Mouse (Mus musculus) thymus, adult 18-20 months (tissue): ENCODE results near the gene Gm45713.
"Not testable (repeated sequence)": the region's sequence is repeated elsewhere in the genome, so short reads cannot be mapped to it uniquely, and the experiment has no call there.

Experiments
- DNase-seq, 2 experiments: peaks; one replicate each; pipeline ENCODE4 v3.0.0; 2022; ENCODE audit warnings: mixed read lengths in 2 of 2

The Gm45713 gene

GRCm38 (mm10) chr7:45121966-45122365 lies 14.1 kb downstream of the Gm45713 start:
- DNase-seq = no peak

GRCm38 (mm10) chr7:45121404-45121803 lies 14.6 kb downstream of the Gm45713 start:
- DNase-seq = peak; percentile 84 to 92

- no peak for DNase-seq
Observed at GRCm38 (mm10) chr7:45119780-45120709, 16.0 kb downstream of the Gm45713 start.

GRCm38 (mm10) chr7:45118336-45118735 lies 17.7 kb downstream of the Gm45713 start:
- no peak for DNase-seq

- DNase-seq = no peak
Observed at GRCm38 (mm10) chr7:45117566-45117965, 18.5 kb downstream of the Gm45713 start.

GRCm38 (mm10) chr7:45113476-45113875 lies 22.6 kb downstream of the Gm45713 start:
- DNase-seq = no peak

- no peak for DNase-seq
Observed at GRCm38 (mm10) chr7:45112529-45112928, 23.5 kb downstream of the Gm45713 start.

GRCm38 (mm10) chr7:45111940-45112339 lies 24.1 kb downstream of the Gm45713 start:
- DNase-seq = no peak

- DNase-seq = not testable (repeated sequence)
Observed at GRCm38 (mm10) chr7:45110089-45110488, 25.9 kb downstream of the Gm45713 start.

- no peak for DNase-seq
Observed at GRCm38 (mm10) chr7:45107052-45107645, 28.9 kb downstream of the Gm45713 start.

GRCm38 (mm10) chr7:45106441-45106840 lies 29.6 kb downstream of the Gm45713 start:
- no peak for DNase-seq

- no peak for DNase-seq
Observed at GRCm38 (mm10) chr7:45105491-45105890, 30.5 kb downstream of the Gm45713 start.

GRCm38 (mm10) chr7:45104941-45105340 lies 31.1 kb downstream of the Gm45713 start:
- no peak for DNase-seq

GRCm38 (mm10) chr7:45103652-45104180 lies 32.3 kb downstream of the Gm45713 start, which contains the start of gene Fcgrt:
Gene Fcgrt (minus strand): TSS chr7:45103851.
- DNase-seq = peak in 1 of 2 experiments; percentile 35

GRCm38 (mm10) chr7:45102940-45103585 lies 33.0 kb downstream of the Gm45713 start:
- DNase-seq = no peak

GRCm38 (mm10) chr7:45102441-45102840 lies 33.6 kb downstream of the Gm45713 start:
- DNase-seq = no peak

- no peak for DNase-seq
Observed at GRCm38 (mm10) chr7:45100046-45100445, 36.0 kb downstream of the Gm45713 start.

- DNase-seq = no peak
Observed at GRCm38 (mm10) chr7:45098541-45099240, 37.3 kb downstream of the Gm45713 start.

- DNase-seq = no peak
Observed at GRCm38 (mm10) chr7:45097479-45097878, 38.6 kb downstream of the Gm45713 start.

- not testable (repeated sequence) for DNase-seq
Observed at GRCm38 (mm10) chr7:45095965-45096364, 40.1 kb downstream of the Gm45713 start.

- no peak for DNase-seq
Observed at GRCm38 (mm10) chr7:45095367-45095766, 40.7 kb downstream of the Gm45713 start.

- no peak for DNase-seq
Observed at GRCm38 (mm10) chr7:45094121-45094520, 41.9 kb downstream of the Gm45713 start.

GRCm38 (mm10) chr7:45093516-45093905 lies 42.5 kb downstream of the Gm45713 start:
- DNase-seq = no peak
